Mouse (Mus musculus): Measurements from ENCODE around the gene Gata1. TPM values are rescaled to one million over a fixed set of nuclear protein-coding genes. Genes with fewer than 3 reads are reported as not detected.

Gene Gata1
- total RNA-seq, 1 experiment, result 1.1 TPM

GRCm38 (mm10) chrX:8000546-8001192 is 22.8 kb upstream of the Gata1 start:
- H3K9ac ChIP-seq (ENCODE audit: insufficient read depth, low read depth, low read length, poor library complexity, severe bottlenecking), result no peak overlapping the region
- DNase-seq (ENCODE audit: low read depth, low spot score), result no peak
- TF ChIP-seq CHD2 (IDR thresholded peaks at IDR 0.05; ENCODE audit: low read depth, low read length), result no peak
- peak; percentile 41; the same call in 1 of the 2 replicates for TF ChIP-seq MAFK (IDR thresholded peaks at IDR 0.05; ENCODE audit: insufficient read depth, low read depth, low read length)
- TF ChIP-seq ZNF384 (IDR thresholded peaks at IDR 0.05; ENCODE audit: low read depth, low read length), result no peak
- no peak for TF ChIP-seq HCFC1 (IDR thresholded peaks at IDR 0.05; ENCODE audit: borderline replicate concordance, insufficient read depth, low read length)
- no peak for TF ChIP-seq ZC3H11A (IDR thresholded peaks at IDR 0.05; ENCODE audit: borderline replicate concordance, low read depth, low read length)
- H3K9me3 ChIP-seq (ENCODE audit: control insufficient read depth, insufficient read depth, low read depth, low read length), result no peaks in the 10 kb centered on the region
- no peak overlapping the region for H3K4me3 ChIP-seq (ENCODE audit: insufficient read depth in 1 of 2, low read depth in 1 of 2, low read length in 2 of 2, poor library complexity in 1 of 2, severe bottlenecking in 1 of 2)
- H3K36me3 ChIP-seq (ENCODE audit: control insufficient read depth, insufficient read depth, low read length, poor library complexity, severe bottlenecking), result no peaks in the 10 kb centered on the region
- peak overlapping the region; percentile 66; the same call in 1 of the 2 replicates for H3K27ac ChIP-seq (ENCODE audit: insufficient read depth, low read depth, low read length, poor library complexity, severe bottlenecking)
- in situ Hi-C loops (cut with MboI; ENCODE audit: low sequenced_read_pairs in 2 of 2, unreplicated experiment in 2 of 2), result no loop called here
- peaks cover 0 to 7% of the 10 kb centered on the region in 2 experiments; a peak in 1 of 4 replicates for H3K4me1 ChIP-seq (ENCODE audit: control insufficient read depth in 2 of 2, insufficient read depth in 2 of 2, low read length in 2 of 2, poor library complexity in 1 of 2)

GRCm38 (mm10) chrX:7993068-7993735 is 15.3 kb upstream of the Gata1 start:
- peak; percentile 31 for DNase-seq (ENCODE audit: low read depth, low spot score)
- Histone ChIP-seq H3K27ac (ENCODE audit: insufficient read depth, low read depth, low read length, poor library complexity, severe bottlenecking) (peak overlapping the region; percentile 47; the same call in 1 of the 2 replicates), H3K36me3 (ENCODE audit: control insufficient read depth, insufficient read depth, low read length, poor library complexity, severe bottlenecking) (no peaks in the 10 kb centered on the region), H3K9ac (ENCODE audit: insufficient read depth, low read depth, low read length, poor library complexity, severe bottlenecking) (no peak overlapping the region), H3K9me3 (ENCODE audit: control insufficient read depth, insufficient read depth, low read depth, low read length) (no peaks in the 10 kb centered on the region), H3K4me1 (ENCODE audit: control insufficient read depth in 2 of 2, insufficient read depth in 2 of 2, low read length in 2 of 2, poor library complexity in 1 of 2) (peaks cover 0 to 7% of the 10 kb centered on the region in 2 experiments; a peak in 2 of 4 replicates), H3K4me3 (ENCODE audit: insufficient read depth in 1 of 2, low read depth in 1 of 2, low read length in 2 of 2, poor library complexity in 1 of 2, severe bottlenecking in 1 of 2) (0 out of 4 replicates have a peak overlapping the region, but pooled peaks of 1 of the 2 experiments have one; percentile 1)
- TF ChIP-seq ZNF384 (IDR thresholded peaks at IDR 0.05; ENCODE audit: low read depth, low read length), result no peak
- TF ChIP-seq CHD2 (IDR thresholded peaks at IDR 0.05; ENCODE audit: low read depth, low read length), result no peak
- no peak for TF ChIP-seq MAFK (IDR thresholded peaks at IDR 0.05; ENCODE audit: insufficient read depth, low read depth, low read length)
- no peak for TF ChIP-seq ZC3H11A (IDR thresholded peaks at IDR 0.05; ENCODE audit: borderline replicate concordance, low read depth, low read length)
- no peak for TF ChIP-seq HCFC1 (IDR thresholded peaks at IDR 0.05; ENCODE audit: borderline replicate concordance, insufficient read depth, low read length)
- in situ Hi-C loops (cut with MboI; ENCODE audit: low sequenced_read_pairs in 2 of 2, unreplicated experiment in 2 of 2), result no loop called here

- Histone ChIP-seq H3K9ac (ENCODE audit: insufficient read depth, low read depth, low read length, poor library complexity, severe bottlenecking) (no peak overlapping the region), H3K9me3 (ENCODE audit: control insufficient read depth, insufficient read depth, low read depth, low read length) (no peaks in the 10 kb centered on the region), H3K27ac (ENCODE audit: insufficient read depth, low read depth, low read length, poor library complexity, severe bottlenecking) (no peak overlapping the region), H3K4me1 (ENCODE audit: control insufficient read depth in 2 of 2, insufficient read depth in 2 of 2, low read length in 2 of 2, poor library complexity in 1 of 2) (peaks cover 0 to 7% of the 10 kb centered on the region in 2 experiments; a peak in 2 of 4 replicates), H3K36me3 (ENCODE audit: control insufficient read depth, insufficient read depth, low read length, poor library complexity, severe bottlenecking) (no peaks in the 10 kb centered on the region), H3K4me3 (ENCODE audit: insufficient read depth in 1 of 2, low read depth in 1 of 2, low read length in 2 of 2, poor library complexity in 1 of 2, severe bottlenecking in 1 of 2) (no peak overlapping the region)
- DNase-seq (ENCODE audit: low read depth, low spot score), result peak; percentile 22
- no peak for TF ChIP-seq MAFK (IDR thresholded peaks at IDR 0.05; ENCODE audit: insufficient read depth, low read depth, low read length)
- no peak for TF ChIP-seq ZC3H11A (IDR thresholded peaks at IDR 0.05; ENCODE audit: borderline replicate concordance, low read depth, low read length)
- TF ChIP-seq HCFC1 (IDR thresholded peaks at IDR 0.05; ENCODE audit: borderline replicate concordance, insufficient read depth, low read length), result no peak
- no peak for TF ChIP-seq ZNF384 (IDR thresholded peaks at IDR 0.05; ENCODE audit: low read depth, low read length)
- TF ChIP-seq CHD2 (IDR thresholded peaks at IDR 0.05; ENCODE audit: low read depth, low read length), result no peak
- in situ Hi-C loops (cut with MboI; ENCODE audit: low sequenced_read_pairs in 2 of 2, unreplicated experiment in 2 of 2), result no loop called here
These were observed 14.7 kb upstream of the Gata1 start for GRCm38 (mm10) chrX:7992379-7993067.

GRCm38 (mm10) chrX:7981368-7981767 is 3.5 kb upstream of the Gata1 start:
- Histone ChIP-seq H3K4me1 (ENCODE audit: control insufficient read depth in 2 of 2, insufficient read depth in 2 of 2, low read length in 2 of 2, poor library complexity in 1 of 2) (peaks cover 0 to 2% of the 10 kb centered on the region in 2 experiments; a peak in 1 of 4 replicates), H3K9me3 (ENCODE audit: control insufficient read depth, insufficient read depth, low read depth, low read length) (no peaks in the 10 kb centered on the region), H3K27ac (ENCODE audit: insufficient read depth, low read depth, low read length, poor library complexity, severe bottlenecking) (no peak overlapping the region), H3K4me3 (ENCODE audit: insufficient read depth in 1 of 2, low read depth in 1 of 2, low read length in 2 of 2, poor library complexity in 1 of 2, severe bottlenecking in 1 of 2) (no peak overlapping the region), H3K9ac (ENCODE audit: insufficient read depth, low read depth, low read length, poor library complexity, severe bottlenecking) (no peak overlapping the region), H3K36me3 (ENCODE audit: control insufficient read depth, insufficient read depth, low read length, poor library complexity, severe bottlenecking) (no peaks in the 10 kb centered on the region)
- TF ChIP-seq ZNF384 (IDR thresholded peaks at IDR 0.05; ENCODE audit: low read depth, low read length), result no peak
- no peak for TF ChIP-seq MAFK (IDR thresholded peaks at IDR 0.05; ENCODE audit: insufficient read depth, low read depth, low read length)
- TF ChIP-seq HCFC1 (IDR thresholded peaks at IDR 0.05; ENCODE audit: borderline replicate concordance, insufficient read depth, low read length), result no peak
- in situ Hi-C loops (cut with MboI; ENCODE audit: low sequenced_read_pairs in 2 of 2, unreplicated experiment in 2 of 2), result no loop called here
- DNase-seq (ENCODE audit: low read depth, low spot score), result no peak
